Mouse (Mus musculus): ENCODE results near the gene Idh1.

Idh1 gene

GRCm38 (mm10) chr1:65176912-65177311 is 9.4 kb downstream of the Idh1 start:
- no peak for DNase-seq (ENCODE audit: low read depth, low spot score)

- DNase-seq (ENCODE audit: low read depth, low spot score): no peak
Measured at GRCm38 (mm10) chr1:65176171-65176570, 10.1 kb downstream of the Idh1 start.

- no peak for DNase-seq (ENCODE audit: low read depth, low spot score)
Measured at GRCm38 (mm10) chr1:65173716-65174115, 12.6 kb downstream of the Idh1 start.

GRCm38 (mm10) chr1:65171579-65171978 is 14.7 kb downstream of the Idh1 start:
- DNase-seq (ENCODE audit: low read depth, low spot score): no peak

- no peak for DNase-seq (ENCODE audit: low read depth, low spot score)
Measured at GRCm38 (mm10) chr1:65169947-65170346, 16.4 kb downstream of the Idh1 start.

- no peak for DNase-seq (ENCODE audit: low read depth, low spot score)
Measured at GRCm38 (mm10) chr1:65169536-65169935, 16.8 kb downstream of the Idh1 start.

- no peak for DNase-seq (ENCODE audit: low read depth, low spot score)
Measured at GRCm38 (mm10) chr1:65167496-65167895, 18.8 kb downstream of the Idh1 start.

GRCm38 (mm10) chr1:65162210-65162609 is 24.1 kb downstream of the Idh1 start:
- peak; percentile 17 for DNase-seq (ENCODE audit: low read depth, low spot score)

- DNase-seq (ENCODE audit: low read depth, low spot score): no peak
Measured at GRCm38 (mm10) chr1:65156111-65156510, 30.2 kb downstream of the Idh1 start.

GRCm38 (mm10) chr1:65154814-65155213 is 31.5 kb downstream of the Idh1 start:
- no peak for DNase-seq (ENCODE audit: low read depth, low spot score)

GRCm38 (mm10) chr1:65147971-65148370 is 38.3 kb downstream of the Idh1 start:
- no peak for DNase-seq (ENCODE audit: low read depth, low spot score)

GRCm38 (mm10) chr1:65147326-65147725 is 39.0 kb downstream of the Idh1 start:
- DNase-seq (ENCODE audit: low read depth, low spot score): no peak

GRCm38 (mm10) chr1:65146601-65147000 is 39.7 kb downstream of the Idh1 start:
- DNase-seq (ENCODE audit: low read depth, low spot score): no peak

- no peak for DNase-seq (ENCODE audit: low read depth, low spot score)
Measured at GRCm38 (mm10) chr1:65144783-65145182, 41.5 kb downstream of the Idh1 start.

- DNase-seq (ENCODE audit: low read depth, low spot score): no peak
Measured at GRCm38 (mm10) chr1:65137560-65137959, 48.7 kb downstream of the Idh1 start.

GRCm38 (mm10) chr1:65132833-65133232 is 53.5 kb downstream of the Idh1 start:
- no peak for DNase-seq (ENCODE audit: low read depth, low spot score)

GRCm38 (mm10) chr1:65131671-65132070 is 54.6 kb downstream of the Idh1 start:
- DNase-seq (ENCODE audit: low read depth, low spot score): no peak

- no peak for DNase-seq (ENCODE audit: low read depth, low spot score)
Measured at GRCm38 (mm10) chr1:65130226-65130625, 56.1 kb downstream of the Idh1 start.

GRCm38 (mm10) chr1:65129634-65130180 is 56.6 kb downstream of the Idh1 start:
- DNase-seq (ENCODE audit: low read depth, low spot score): no peak

- no peak for DNase-seq (ENCODE audit: low read depth, low spot score)
Measured at GRCm38 (mm10) chr1:65122574-65123372, 63.5 kb downstream of the Idh1 start, which contains the start of gene D630023F18Rik. D630023F18Rik (minus strand) TSS chr1:65123214.

GRCm38 (mm10) chr1:65119438-65119837 is 66.9 kb downstream of the Idh1 start, which contains the start of gene Gm28845:
Gm28845 (minus strand) TSS chr1:65119558.
- DNase-seq (ENCODE audit: low read depth, low spot score): peak; percentile 54

- no peak for DNase-seq (ENCODE audit: low read depth, low spot score)
Measured at GRCm38 (mm10) chr1:65118150-65118913, 68.0 kb downstream of the Idh1 start.
